Mouse (Mus musculus) heart, postnatal 36 days (tissue): ENCODE measurements at regions not wholly inside any gene's neighbourhood (a gene's known extent, or its start where the extent isn't known, plus 50 kb on each side); places are given as distances from the start of the nearest gene placed in this dataset.
"Not testable (repeated sequence)": the region's sequence is repeated elsewhere in the genome, so short reads cannot be mapped to it uniquely, and the experiment has no call there.

ENCODE experiments used
- DNase-seq, 2 experiments: peaks; one replicate each; pipeline ENCODE4 v3.0.0; 2021 to 2022
- intact Hi-C: fragments of 180-260 bp; cut with DNase I; formaldehyde crosslinking; loops from one replicate; pipeline ENCODE4 v1.15.1; 2025

- intact Hi-C loops: no loop called here
- no peak for DNase-seq
Observed at GRCm38 (mm10) chr2:78606388-78606787, 261.5 kb upstream of the Ube2e3 start.

GRCm38 (mm10) chr2:78600753-78601152, 267.2 kb upstream of the Ube2e3 start:
- intact Hi-C loops: no loop called here
- DNase-seq: no peak

GRCm38 (mm10) chr2:78598039-78598438, 269.9 kb upstream of the Ube2e3 start:
- DNase-seq: no peak
- intact Hi-C loops: no loop called here

GRCm38 (mm10) chr2:78596251-78596650, 271.7 kb upstream of the Ube2e3 start:
- no peak for DNase-seq
- intact Hi-C loops: no loop called here

GRCm38 (mm10) chr2:78580013-78580412, 287.9 kb upstream of the Ube2e3 start:
- intact Hi-C loops: no loop called here
- DNase-seq: no peak

- no peak for DNase-seq
- intact Hi-C loops: no loop called here
Observed at GRCm38 (mm10) chr2:78572492-78572891, 295.4 kb upstream of the Ube2e3 start.

GRCm38 (mm10) chr2:78558128-78558527, 309.8 kb upstream of the Ube2e3 start:
- intact Hi-C loops: no loop called here
- DNase-seq: no peak

GRCm38 (mm10) chr2:78551085-78551484, 316.8 kb upstream of the Ube2e3 start:
- DNase-seq: no peak
- intact Hi-C loops: no loop called here

- intact Hi-C loops: no loop called here
- no peak for DNase-seq
Observed at GRCm38 (mm10) chr2:78548683-78549467, 319.0 kb upstream of the Ube2e3 start.

- no peak for DNase-seq
- intact Hi-C loops: no loop called here
Observed at GRCm38 (mm10) chr2:78547286-78547685, 320.6 kb upstream of the Ube2e3 start.

GRCm38 (mm10) chr2:78540422-78540821, 327.5 kb upstream of the Ube2e3 start:
- intact Hi-C loops: no loop called here
- DNase-seq: no peak

GRCm38 (mm10) chr2:78539592-78540300, 328.2 kb upstream of the Ube2e3 start:
- intact Hi-C loops: no loop called here
- DNase-seq: peak; percentile 3 to 19

- no peak for DNase-seq
- intact Hi-C loops: no loop called here
Observed at GRCm38 (mm10) chr2:78537574-78537973, 330.4 kb upstream of the Ube2e3 start.

GRCm38 (mm10) chr2:78533881-78534280, 334.0 kb upstream of the Ube2e3 start:
- intact Hi-C loops, DNase-seq: not testable (repeated sequence)

- intact Hi-C loops: no loop called here
Observed at GRCm38 (mm10) chr2:78530535-78530934, 337.4 kb upstream of the Ube2e3 start.

GRCm38 (mm10) chr2:78520258-78521023, 347.5 kb upstream of the Ube2e3 start:
- DNase-seq: no peak
- intact Hi-C loops: no loop called here

More at GRCm38 (mm10) chr2:78530535-78530934, 337.4 kb upstream of the Ube2e3 start:
- no peak for DNase-seq

- intact Hi-C loops: no loop called here
- no peak for DNase-seq
Observed at GRCm38 (mm10) chr2:78493115-78493514, 374.8 kb upstream of the Ube2e3 start.

- DNase-seq: no peak
- intact Hi-C loops: no loop called here
Observed at GRCm38 (mm10) chr2:78480036-78480435, 387.9 kb upstream of the Ube2e3 start.

GRCm38 (mm10) chr2:78459444-78459843, 408.5 kb upstream of the Ube2e3 start:
- intact Hi-C loops: no loop called here
- DNase-seq: no peak

- no peak for DNase-seq
- intact Hi-C loops: no loop called here
Observed at GRCm38 (mm10) chr2:78453411-78453810, 414.5 kb upstream of the Ube2e3 start.

GRCm38 (mm10) chr2:78436816-78437215, 431.1 kb upstream of the Ube2e3 start:
- intact Hi-C loops: no loop called here
- DNase-seq: no peak
